Mouse (Mus musculus): ENCODE measurements at regions not wholly inside any gene's neighbourhood (a gene's known extent, or its start where the extent isn't known, plus 50 kb on each side); places are given as distances from the start of the nearest gene placed in this dataset.

DNA sequence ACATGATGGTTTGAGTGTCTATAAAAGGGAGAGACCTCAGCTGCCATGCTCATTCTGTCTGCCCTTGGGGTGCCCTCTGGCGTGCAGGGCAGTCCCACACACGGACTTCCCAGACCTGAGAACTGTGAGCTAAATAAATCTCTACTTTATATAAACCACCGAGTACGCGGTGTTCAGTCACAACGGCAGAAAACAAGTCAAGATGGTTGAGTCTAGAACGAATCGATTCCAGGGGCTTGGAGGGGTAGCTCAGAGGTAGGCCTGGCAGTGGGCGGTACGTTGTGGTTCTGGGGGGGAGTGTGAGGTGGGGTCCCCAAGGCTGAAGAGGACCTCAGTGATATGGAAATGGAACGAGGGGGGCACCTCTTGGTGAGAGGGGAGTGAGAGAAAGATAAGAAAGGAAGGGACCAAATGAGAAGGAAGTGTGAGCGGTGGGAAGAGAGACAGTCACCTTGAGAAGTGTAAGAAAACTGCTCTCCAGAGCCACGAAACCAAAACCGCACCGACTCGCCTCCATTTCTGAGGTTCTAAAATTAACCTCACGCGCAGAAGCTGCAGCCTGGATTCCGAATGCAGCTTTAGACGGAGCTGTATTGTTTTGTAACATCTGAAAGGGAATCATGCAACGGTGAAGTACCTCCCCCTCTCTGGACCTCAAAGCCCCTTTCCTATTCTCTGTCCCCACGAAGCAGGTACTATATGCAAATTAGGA, 117.0 kb downstream of the Mis18a start:
- Histone ChIP-seq H3K4me3 (ENCODE audit: control insufficient read depth, low read depth, low read length) (peak overlapping the region; percentile 20), H3K36me3 (ENCODE audit: control insufficient read depth, insufficient read depth, low read length) (no peaks in the 10 kb centered on the region), H3K27me3 (ENCODE audit: control insufficient read depth, insufficient read depth, low read length) (no peaks in the 10 kb centered on the region), H3K27ac (ENCODE audit: control insufficient read depth, insufficient read depth, low read depth, low read length) (no peak overlapping the region), H3K4me1 (ENCODE audit: control insufficient read depth, insufficient read depth, low read length) (peaks cover 9% of the 10 kb centered on the region)
- TF ChIP-seq CTCF (IDR thresholded peaks at IDR 0.05; ENCODE audit: control insufficient read depth, insufficient read depth, insufficient replicate concordance, low read depth, low read length), result no peak
- TF ChIP-seq POLR2A (IDR thresholded peaks at IDR 0.05; ENCODE audit: control insufficient read depth, low read depth, low read length), result no peak

DNA sequence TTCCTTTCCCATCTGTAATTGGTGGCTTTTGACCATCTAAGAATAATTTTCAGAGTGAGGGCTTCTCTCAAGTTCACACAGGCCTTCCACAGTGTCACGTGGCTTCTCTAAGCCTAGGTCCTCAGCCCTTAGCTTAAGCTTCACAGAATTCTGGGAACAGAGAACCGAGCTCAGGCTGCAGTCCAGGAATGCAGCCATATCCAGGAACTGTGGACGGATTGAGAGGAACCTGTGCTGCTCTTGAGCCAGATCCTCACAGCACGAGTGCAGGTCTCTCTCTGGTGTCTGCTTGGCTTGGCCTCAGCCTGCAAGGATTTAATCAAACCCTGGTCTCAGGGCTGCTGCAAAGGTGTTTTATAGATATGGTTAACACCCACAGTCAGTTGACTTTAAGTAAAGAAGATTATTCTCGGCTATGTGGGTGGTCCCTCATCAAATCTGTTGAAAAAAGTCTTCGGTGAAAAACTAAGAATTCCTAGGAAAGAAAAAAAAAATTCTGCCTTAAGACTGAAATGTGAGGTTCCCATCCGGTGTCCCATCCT, 127.8 kb downstream of the Mis18a start:
- H3K27me3 ChIP-seq (ENCODE audit: control insufficient read depth, insufficient read depth, low read length), result no peaks in the 10 kb centered on the region
- 0 out of 2 replicates have a peak, but pooled peaks cover 3% of the 10 kb centered on the region for H3K4me1 ChIP-seq (ENCODE audit: control insufficient read depth, insufficient read depth, low read length)
- H3K36me3 ChIP-seq (ENCODE audit: control insufficient read depth, insufficient read depth, low read length), result no peaks in the 10 kb centered on the region
- H3K4me3 ChIP-seq (ENCODE audit: control insufficient read depth, low read depth, low read length), result peak overlapping the region; percentile 86
- TF ChIP-seq CTCF (IDR thresholded peaks at IDR 0.05; ENCODE audit: control insufficient read depth, insufficient read depth, insufficient replicate concordance, low read depth, low read length) (no peak), POLR2A (IDR thresholded peaks at IDR 0.05; ENCODE audit: control insufficient read depth, low read depth, low read length) (no peak)
- no peak overlapping the region for H3K27ac ChIP-seq (ENCODE audit: control insufficient read depth, insufficient read depth, low read depth, low read length)

DNA sequence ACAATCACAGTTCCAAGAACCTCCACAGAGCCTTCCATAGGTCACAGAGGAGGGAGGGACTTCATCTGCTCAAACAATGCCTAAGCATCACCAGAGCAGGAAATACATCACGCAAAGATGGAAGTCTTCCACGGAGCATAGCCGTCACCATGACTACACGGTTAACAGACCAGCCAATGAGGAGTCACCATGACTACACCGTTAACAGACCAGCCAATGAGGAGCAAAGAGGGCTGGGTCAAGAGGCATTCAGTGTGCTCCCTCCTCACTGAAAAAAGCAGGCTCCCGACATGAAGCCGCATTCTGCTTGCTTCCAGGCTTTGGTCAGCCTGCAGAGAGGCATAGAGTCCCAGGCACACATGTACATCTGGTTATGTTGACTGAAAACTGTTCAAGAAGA, 128.5 kb downstream of the Mis18a start:
- peak overlapping the region; percentile 20; the same call in 1 of the 2 replicates for H3K27ac ChIP-seq (ENCODE audit: control insufficient read depth, insufficient read depth, low read depth, low read length)
- no peaks in the 10 kb centered on the region for H3K27me3 ChIP-seq (ENCODE audit: control insufficient read depth, insufficient read depth, low read length)
- TF ChIP-seq POLR2A (IDR thresholded peaks at IDR 0.05; ENCODE audit: control insufficient read depth, low read depth, low read length) (peak; percentile 58; the same call in 1 of the 2 replicates), CTCF (IDR thresholded peaks at IDR 0.05; ENCODE audit: control insufficient read depth, insufficient read depth, insufficient replicate concordance, low read depth, low read length) (no peak)
- 0 out of 2 replicates have a peak, but pooled peaks cover 3% of the 10 kb centered on the region for H3K4me1 ChIP-seq (ENCODE audit: control insufficient read depth, insufficient read depth, low read length)
- H3K36me3 ChIP-seq (ENCODE audit: control insufficient read depth, insufficient read depth, low read length), result no peaks in the 10 kb centered on the region
- peak overlapping the region; percentile 86 for H3K4me3 ChIP-seq (ENCODE audit: control insufficient read depth, low read depth, low read length)

DNA sequence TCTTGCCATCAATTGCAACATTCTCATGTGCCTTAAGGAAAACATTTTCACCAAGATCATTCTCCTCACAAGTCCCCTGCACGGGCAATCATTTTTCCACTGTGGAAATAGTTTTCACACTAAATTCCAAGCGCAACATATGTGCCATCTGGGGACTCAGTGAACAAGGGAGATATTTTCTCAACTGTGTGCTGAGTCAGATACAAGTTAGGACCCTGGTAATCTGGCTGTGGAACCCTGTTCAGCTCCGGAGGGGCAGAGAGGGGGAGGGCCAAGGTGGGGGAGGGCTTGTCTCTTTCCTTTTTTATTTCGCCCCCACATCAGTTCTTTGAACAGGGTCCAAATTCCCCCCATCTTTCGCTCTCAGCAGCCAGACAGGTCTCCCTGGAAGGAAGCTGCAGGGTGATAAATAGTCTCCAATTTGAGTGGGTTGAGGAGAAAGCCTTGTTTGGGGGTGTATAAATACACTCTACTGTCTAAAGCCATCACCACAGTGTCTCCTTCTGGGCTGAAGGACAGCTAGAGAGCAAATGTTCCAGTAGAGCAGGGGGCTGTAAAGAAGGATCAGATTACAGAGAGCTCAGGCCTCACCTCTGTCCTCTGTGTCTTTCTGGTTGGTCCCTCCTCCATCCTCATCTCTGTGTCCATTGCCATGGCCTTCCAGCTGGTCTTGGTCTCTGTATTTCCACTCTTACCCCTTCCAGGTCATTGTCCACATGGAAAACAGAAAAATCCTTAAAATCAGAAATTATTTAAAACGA, 134.3 kb downstream of the Mis18a start:
- TF ChIP-seq CTCF (IDR thresholded peaks at IDR 0.05; ENCODE audit: control insufficient read depth, insufficient read depth, insufficient replicate concordance, low read depth, low read length) (no peak), POLR2A (IDR thresholded peaks at IDR 0.05; ENCODE audit: control insufficient read depth, low read depth, low read length) (no peak)
- no peaks in the 10 kb centered on the region for H3K36me3 ChIP-seq (ENCODE audit: control insufficient read depth, insufficient read depth, low read length)
- H3K27me3 ChIP-seq (ENCODE audit: control insufficient read depth, insufficient read depth, low read length), result no peaks in the 10 kb centered on the region
- no peaks in the 10 kb centered on the region; the same call in 1 of the 2 replicates for H3K4me1 ChIP-seq (ENCODE audit: control insufficient read depth, insufficient read depth, low read length)
- no peak overlapping the region for H3K27ac ChIP-seq (ENCODE audit: control insufficient read depth, insufficient read depth, low read depth, low read length)
- no peak overlapping the region for H3K4me3 ChIP-seq (ENCODE audit: control insufficient read depth, low read depth, low read length)

DNA sequence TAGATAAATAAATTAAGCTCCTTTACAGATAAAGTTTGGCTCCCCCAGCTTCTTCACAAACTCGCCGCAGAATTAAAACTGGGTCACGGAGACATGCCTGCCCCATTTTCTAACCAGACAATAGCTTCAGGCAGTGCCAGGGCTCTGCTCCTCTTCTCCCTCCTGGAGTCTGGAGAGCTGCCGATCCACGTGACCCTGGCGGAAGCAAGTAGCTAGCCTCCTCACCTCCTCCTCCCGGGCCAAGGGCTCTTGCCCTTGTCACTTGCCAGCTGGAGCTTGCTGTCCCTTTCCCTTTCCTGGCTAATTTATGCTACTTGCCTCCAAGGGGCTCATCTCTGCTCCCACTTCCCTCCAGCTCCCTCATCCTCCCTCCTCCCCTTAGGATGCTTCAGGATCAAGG, 142.0 kb downstream of the Mis18a start:
- TF ChIP-seq CTCF (IDR thresholded peaks at IDR 0.05; ENCODE audit: control insufficient read depth, insufficient read depth, insufficient replicate concordance, low read depth, low read length), result no peak
- TF ChIP-seq POLR2A (IDR thresholded peaks at IDR 0.05; ENCODE audit: control insufficient read depth, low read depth, low read length), result no peak
- Histone ChIP-seq H3K4me3 (ENCODE audit: control insufficient read depth, low read depth, low read length) (no peak overlapping the region), H3K27ac (ENCODE audit: control insufficient read depth, insufficient read depth, low read depth, low read length) (no peak overlapping the region), H3K4me1 (ENCODE audit: control insufficient read depth, insufficient read depth, low read length) (no peaks in the 10 kb centered on the region), H3K36me3 (ENCODE audit: control insufficient read depth, insufficient read depth, low read length) (no peaks in the 10 kb centered on the region), H3K27me3 (ENCODE audit: control insufficient read depth, insufficient read depth, low read length) (no peaks in the 10 kb centered on the region)

DNA sequence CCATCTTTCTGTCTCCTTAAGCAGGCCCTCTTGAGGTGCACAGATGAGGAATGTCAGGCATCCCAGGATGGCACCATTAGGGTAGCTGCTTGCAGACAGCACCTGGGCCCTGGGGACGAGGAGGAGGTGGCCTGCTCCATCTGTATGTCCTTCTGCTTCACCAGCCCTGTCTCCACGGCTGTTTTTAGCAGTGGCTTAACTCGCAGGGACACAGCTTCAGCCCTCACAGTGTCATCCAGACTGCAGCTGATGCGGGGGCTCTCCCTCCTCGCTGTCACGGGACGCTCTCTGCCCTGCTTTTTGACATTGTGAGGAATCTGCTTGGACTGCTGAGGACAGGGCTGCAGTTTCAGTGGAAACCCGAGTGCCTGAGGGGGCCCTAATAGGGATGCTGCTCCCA, 146.8 kb downstream of the Mis18a start:
- Histone ChIP-seq H3K36me3 (ENCODE audit: control insufficient read depth, insufficient read depth, low read length) (no peaks in the 10 kb centered on the region), H3K4me3 (ENCODE audit: control insufficient read depth, low read depth, low read length) (no peak overlapping the region), H3K4me1 (ENCODE audit: control insufficient read depth, insufficient read depth, low read length) (no peaks in the 10 kb centered on the region), H3K27ac (ENCODE audit: control insufficient read depth, insufficient read depth, low read depth, low read length) (no peak overlapping the region), H3K27me3 (ENCODE audit: control insufficient read depth, insufficient read depth, low read length) (no peaks in the 10 kb centered on the region)
- TF ChIP-seq POLR2A (IDR thresholded peaks at IDR 0.05; ENCODE audit: control insufficient read depth, low read depth, low read length) (no peak), CTCF (IDR thresholded peaks at IDR 0.05; ENCODE audit: control insufficient read depth, insufficient read depth, insufficient replicate concordance, low read depth, low read length) (no peak)

DNA sequence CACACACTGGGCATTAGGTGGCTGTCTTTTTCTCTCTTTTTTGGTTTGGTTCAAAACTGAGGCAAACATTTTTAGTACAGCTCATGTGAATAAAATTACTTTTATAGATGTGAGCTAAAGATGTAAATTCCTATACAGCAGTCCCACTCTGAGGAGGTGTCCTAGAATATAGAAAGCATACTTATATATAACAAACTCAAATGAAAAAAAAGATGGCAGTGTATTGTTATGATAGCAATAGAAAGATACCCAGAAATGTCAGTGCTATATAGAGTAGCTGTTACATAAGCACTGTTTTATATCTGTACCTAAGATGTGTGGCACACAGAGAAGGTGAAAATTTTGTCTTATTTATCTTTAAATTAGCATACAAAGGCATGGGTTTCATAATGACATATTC, 156.1 kb downstream of the Mis18a start:
- H3K4me3 ChIP-seq (ENCODE audit: control insufficient read depth, low read depth, low read length), result no peak overlapping the region
- H3K36me3 ChIP-seq (ENCODE audit: control insufficient read depth, insufficient read depth, low read length), result no peaks in the 10 kb centered on the region
- H3K27me3 ChIP-seq (ENCODE audit: control insufficient read depth, insufficient read depth, low read length), result no peaks in the 10 kb centered on the region
- no peak for TF ChIP-seq CTCF (IDR thresholded peaks at IDR 0.05; ENCODE audit: control insufficient read depth, insufficient read depth, insufficient replicate concordance, low read depth, low read length)
- TF ChIP-seq POLR2A (IDR thresholded peaks at IDR 0.05; ENCODE audit: control insufficient read depth, low read depth, low read length), result no peak
- H3K27ac ChIP-seq (ENCODE audit: control insufficient read depth, insufficient read depth, low read depth, low read length), result no peak overlapping the region
- H3K4me1 ChIP-seq (ENCODE audit: control insufficient read depth, insufficient read depth, low read length), result no peaks in the 10 kb centered on the region
